Mouse (Mus musculus) heart, adult 2 months (tissue): ENCODE measurements around the gene Bcl2l13. TPM values are rescaled to one million over a fixed set of nuclear protein-coding genes. Genes with fewer than 3 reads are reported as not detected.
"Not testable (repeated sequence)": the region's sequence is repeated elsewhere in the genome, so short reads cannot be mapped to it uniquely, and the experiment has no call there.

Source experiments
- DNase-seq, 2 experiments: peaks; one replicate each; pipeline ENCODE4 v3.0.0; 2021
- H3K27ac ChIP-seq: fragments of 200-600 bp; 2 replicates; pipeline ENCODE4 v1.8.1; 2022
- H3K27me3 ChIP-seq: fragments of 200-500 bp; 2 replicates; pipeline ENCODE4 v1.6.1; 2012; ENCODE audit warnings: mild to moderate bottlenecking, low read length, inconsistent platforms, mixed read lengths; ENCODE audit not compliant: control insufficient read depth, insufficient read depth
- H3K36me3 ChIP-seq: fragments of 200-500 bp; 2 replicates; pipeline ENCODE4 v1.6.1; 2012; ENCODE audit warnings: low read length, inconsistent platforms; ENCODE audit not compliant: control insufficient read depth, insufficient read depth
- H3K4me1 ChIP-seq: fragments of 200-500 bp; 2 replicates; pipeline ENCODE4 v1.6.1; 2011; ENCODE audit warnings: low read length; ENCODE audit not compliant: control insufficient read depth, insufficient read depth
- H3K4me3 ChIP-seq: fragments of 200-600 bp; 2 replicates; pipeline ENCODE4 v1.8.1; 2022
- H3K79me2 ChIP-seq: fragments of 200-500 bp; replicated peaks from 2 replicates; pipeline ENCODE4 v1.6.1; 2012; ENCODE audit warnings: mild to moderate bottlenecking, inconsistent platforms, low read length, moderate library complexity, mixed read lengths; ENCODE audit not compliant: control insufficient read depth, insufficient read depth
- H3K9ac ChIP-seq: fragments of 200-500 bp; 2 replicates; pipeline ENCODE4 v1.6.1; 2012; ENCODE audit warnings: low read depth, mild to moderate bottlenecking, control low read depth, inconsistent platforms, low read length, mixed read lengths
- CTCF ChIP-seq: fragments of 200-600 bp; IDR thresholded peaks from 2 replicates; pipeline ENCODE4 v1.8.1; 2022; ENCODE audit warnings: antibody characterized with exemption, mild to moderate bottlenecking, moderate library complexity
- EP300 ChIP-seq: fragments of 200-500 bp; IDR thresholded peaks from 2 replicates; pipeline ENCODE4 v1.6.1; 2011; ENCODE audit warnings: low read depth, low read length, control low read depth; ENCODE audit not compliant: insufficient read depth
- POLR2A ChIP-seq: fragments of 200-500 bp; IDR thresholded peaks from 2 replicates; pipeline ENCODE4 v1.6.1; 2011; ENCODE audit warnings: mild to moderate bottlenecking, low read depth, low read length, control low read depth; ENCODE audit not compliant: insufficient read depth
- WGBS: fragments of 180-500 bp; shearing (Covaris S2); methylation state at CpG from one replicate; pipeline ENCODE4 v1.1.7; 2018; 5-methylcytosine and 5-hydroxymethylcytosine counted together
- intact Hi-C: fragments of 180-260 bp; cut with DNase I; formaldehyde crosslinking; loops from one replicate; pipeline ENCODE4 v1.15.1; 2025
- polyA plus RNA-seq: library from polyadenylated mRNA; depleted of rRNA; stranded (reverse); fragments of >200 nt; gene quantifications from 2 replicates; pipeline ENCODE4 v1.2.3, GENCODE M21; 2012
- total RNA-seq, 2 experiments: library from RNA; stranded (reverse); gene quantifications; 2 replicates each; pipeline ENCODE4 v1.2.3; 2021

Gene Bcl2l13
- total and polyA plus RNA-seq, 3 experiments, result 36.2 to 84.8 (median 72.5) TPM

- no peaks in the 10 kb centered on the region for H3K27me3 ChIP-seq
- TF ChIP-seq CTCF, result no peak
- no peak for TF ChIP-seq POLR2A
- TF ChIP-seq EP300, result no peak
- no peaks in the 10 kb centered on the region for H3K79me2 ChIP-seq
- no peak overlapping the region for H3K27ac ChIP-seq
- no peak overlapping the region for H3K4me3 ChIP-seq
- intact Hi-C loops, result no loop called here
- H3K9ac ChIP-seq, result no peak overlapping the region
- WGBS, result 89% methylated on average over 4 of the region's 4 CpGs
- H3K36me3 ChIP-seq, result peaks cover 2% of the 10 kb centered on the region; the same call in 1 of the 2 replicates
- DNase-seq, result no peak
- no peaks in the 10 kb centered on the region for H3K4me1 ChIP-seq
Observed at GRCm38 (mm10) chr6:120807738-120808081, 28.3 kb upstream of the Bcl2l13 start.

DNA sequence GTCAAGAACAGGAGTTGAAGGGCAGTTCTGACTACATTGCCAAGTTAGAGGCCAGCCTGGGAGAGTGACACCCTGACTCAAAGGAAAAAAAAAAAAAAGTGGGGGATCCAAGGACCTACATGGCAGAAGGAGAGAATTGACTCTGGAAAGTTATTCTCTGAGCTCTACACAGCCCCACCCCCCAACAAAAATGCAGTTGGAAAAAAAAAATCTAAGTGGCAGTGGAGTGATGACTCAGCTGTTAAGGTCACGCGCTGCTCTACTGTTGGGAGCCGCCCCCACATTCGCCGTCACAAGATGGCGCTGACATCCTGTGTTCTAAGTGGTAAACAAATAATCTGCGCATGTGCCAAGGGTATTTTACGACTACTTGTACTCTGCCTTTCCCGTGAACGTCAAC is 24.0 kb upstream of the Bcl2l13 start:
- DNase-seq, H3K27me3 ChIP-seq, H3K9ac ChIP-seq, H3K4me3 ChIP-seq, H3K27ac ChIP-seq, intact Hi-C loops, H3K36me3 ChIP-seq, H3K4me1 ChIP-seq, H3K79me2 ChIP-seq: not testable (repeated sequence)
- WGBS, result 97% methylated on average over 10 of the region's 10 CpGs

- intact Hi-C loops, result no loop called here
- Histone ChIP-seq H3K79me2 (peaks cover 1% of the 10 kb centered on the region), H3K9ac (no peak overlapping the region), H3K36me3 (no peaks in the 10 kb centered on the region; the same call in 1 of the 2 replicates), H3K27me3 (no peaks in the 10 kb centered on the region), H3K4me3 (no peak overlapping the region), H3K27ac (no peak overlapping the region), H3K4me1 (peaks cover 3% of the 10 kb centered on the region)
- TF ChIP-seq CTCF (no peak), POLR2A (no peak), EP300 (no peak)
- WGBS, result 96% methylated on average over 2 of the region's 2 CpGs
- no peak for DNase-seq
Observed at GRCm38 (mm10) chr6:120819294-120819693, 16.7 kb upstream of the Bcl2l13 start.

DNA sequence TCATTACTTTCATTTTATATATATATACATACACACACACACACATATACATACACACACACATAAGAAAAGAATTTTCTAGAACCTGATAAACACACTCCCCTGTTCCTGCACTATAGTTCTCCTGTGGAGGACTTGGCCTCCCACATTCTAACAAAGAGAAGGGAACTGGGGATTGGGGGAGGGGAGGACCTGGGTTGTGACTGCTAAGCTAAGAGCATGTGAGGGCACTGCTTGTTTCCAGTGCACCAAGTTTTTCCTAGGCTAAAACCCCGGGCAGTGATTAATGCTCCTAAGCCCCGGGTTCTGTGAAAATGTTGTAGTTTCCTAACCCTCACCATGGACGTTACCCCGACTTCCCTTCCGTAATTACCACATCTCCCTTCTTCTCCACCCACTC is 15.9 kb upstream of the Bcl2l13 start:
- 78% methylated on average over 5 of the region's 5 CpGs for WGBS
- DNase-seq, result no peak
- no peaks in the 10 kb centered on the region; the same call in 1 of the 2 replicates for H3K36me3 ChIP-seq
- H3K27me3 ChIP-seq, result no peaks in the 10 kb centered on the region
- intact Hi-C loops, result loop anchor here (5.0 kb wide), 1 partner anchor 288 kb away; the partner anchor contains the start of gene Hdhd5
- no peak overlapping the region for H3K4me3 ChIP-seq
- TF ChIP-seq CTCF, result no peak
- TF ChIP-seq POLR2A, result no peak
- no peak for TF ChIP-seq EP300
- peaks cover 1% of the 10 kb centered on the region for H3K79me2 ChIP-seq
- no peak overlapping the region for H3K9ac ChIP-seq
- H3K27ac ChIP-seq, result no peak overlapping the region
- H3K4me1 ChIP-seq, result peaks cover 3% of the 10 kb centered on the region

- no peak overlapping the region for H3K4me3 ChIP-seq
Observed at GRCm38 (mm10) chr6:120820941-120821340, 15.1 kb upstream of the Bcl2l13 start.

GRCm38 (mm10) chr6:120821715-120822114 is 14.3 kb upstream of the Bcl2l13 start:
- H3K9ac ChIP-seq, result no peak overlapping the region
- H3K79me2 ChIP-seq, result peaks cover 1% of the 10 kb centered on the region
- WGBS, result 34% methylated on average over 5 of the region's 5 CpGs
- H3K4me3 ChIP-seq, result peak overlapping the region; percentile 99
- H3K27me3 ChIP-seq, result no peaks in the 10 kb centered on the region
- intact Hi-C loops, result loop anchor here (5.0 kb wide), 1 partner anchor 289 kb away; the partner anchor contains the start of gene Hdhd5
- no peak for DNase-seq
- no peaks in the 10 kb centered on the region; the same call in 1 of the 2 replicates for H3K36me3 ChIP-seq
- no peak for TF ChIP-seq CTCF
- H3K4me1 ChIP-seq, result peaks cover 3% of the 10 kb centered on the region
- H3K27ac ChIP-seq, result peak overlapping the region; percentile 94

More at GRCm38 (mm10) chr6:120820941-120821340, 15.1 kb upstream of the Bcl2l13 start:
- Histone ChIP-seq H3K79me2 (peaks cover 1% of the 10 kb centered on the region), H3K36me3 (no peaks in the 10 kb centered on the region; the same call in 1 of the 2 replicates), H3K27ac (no peak overlapping the region), H3K9ac (no peak overlapping the region), H3K4me1 (peaks cover 3% of the 10 kb centered on the region), H3K27me3 (no peaks in the 10 kb centered on the region)
- 70% methylated on average over 1 of the region's 1 CpGs for WGBS
- TF ChIP-seq POLR2A (no peak), CTCF (no peak), EP300 (no peak)
- intact Hi-C loops, result loop anchor here (5.0 kb wide), 1 partner anchor 289 kb away; the partner anchor contains the start of gene Hdhd5
- no peak for DNase-seq
